Mouse (Mus musculus) G1E (cell line): ENCODE measurements around the gene Fmc1.

Experiments
- CTCF ChIP-seq: IDR thresholded peaks from 2 replicates; pipeline ENCODE4 v1.5.1; 2012; ENCODE audit warnings: low read depth, low read length, inconsistent platforms, mixed read lengths
- GATA1 ChIP-seq: IDR thresholded peaks from 2 replicates; pipeline ENCODE4 v1.6.1; 2012; ENCODE audit warnings: borderline replicate concordance, low read length, inconsistent platforms, mixed read lengths
- GATA2 ChIP-seq: IDR thresholded peaks from 2 replicates; pipeline ENCODE4 v1.6.1; 2012; ENCODE audit warnings: low read depth, low read length, inconsistent platforms, borderline replicate concordance
- POLR2AphosphoS5 ChIP-seq: IDR thresholded peaks from 2 replicates; pipeline ENCODE4 v1.6.1; 2012; ENCODE audit warnings: low read depth, low read length, inconsistent platforms; ENCODE audit not compliant: insufficient replicate concordance
- TAL1 ChIP-seq: conservative IDR thresholded peaks from 2 replicates; pipeline ENCODE4 v1.6.1; 2012; ENCODE audit warnings: low read depth, low read length, inconsistent platforms, mixed read lengths

- TF ChIP-seq CTCF: peak; percentile 29; the same call in 1 of the 2 replicates
- no peak for TF ChIP-seq GATA2
- no peak for TF ChIP-seq POLR2AphosphoS5
- TF ChIP-seq TAL1: no peak
- no peak for TF ChIP-seq GATA1
Observed at GRCm38 (mm10) chr6:38531211-38531820, 2.0 kb upstream of the Fmc1 start.
